Mouse (Mus musculus) mouse trophoblast stem cell (cell line): ENCODE results near the gene Ugt1a5.

Experiments used
- in situ Hi-C, 2 experiments: fragments of 300-500 bp; cut with MseI, MboI; formaldehyde crosslinking; loops; 2 replicates in 1 of 2; 3 replicates in 1 of 2; pipeline ENCODE4 v1.15.1; 2025

The Ugt1a5 gene

DNA sequence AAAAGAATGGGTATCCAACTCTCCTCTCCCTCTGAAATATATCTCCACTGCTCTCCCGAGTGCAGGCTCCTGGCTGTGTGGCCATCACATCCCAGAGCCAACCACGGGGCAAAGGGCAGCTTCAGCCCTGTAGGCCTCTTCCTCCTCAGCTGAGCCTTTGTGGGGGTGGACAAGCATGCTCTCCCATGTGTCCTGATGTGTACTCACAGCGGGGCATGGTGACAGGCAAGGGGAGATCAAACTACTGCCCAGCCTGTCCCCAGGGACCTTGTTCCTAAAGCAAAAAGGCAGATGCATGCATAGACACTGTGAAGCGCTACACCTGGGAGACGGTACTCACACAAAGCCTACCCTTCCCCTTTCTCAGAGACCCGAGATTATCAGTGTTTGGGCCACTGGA is 94.3 kb downstream of the Ugt1a5 start:
- in situ Hi-C loops = no loop called here

DNA sequence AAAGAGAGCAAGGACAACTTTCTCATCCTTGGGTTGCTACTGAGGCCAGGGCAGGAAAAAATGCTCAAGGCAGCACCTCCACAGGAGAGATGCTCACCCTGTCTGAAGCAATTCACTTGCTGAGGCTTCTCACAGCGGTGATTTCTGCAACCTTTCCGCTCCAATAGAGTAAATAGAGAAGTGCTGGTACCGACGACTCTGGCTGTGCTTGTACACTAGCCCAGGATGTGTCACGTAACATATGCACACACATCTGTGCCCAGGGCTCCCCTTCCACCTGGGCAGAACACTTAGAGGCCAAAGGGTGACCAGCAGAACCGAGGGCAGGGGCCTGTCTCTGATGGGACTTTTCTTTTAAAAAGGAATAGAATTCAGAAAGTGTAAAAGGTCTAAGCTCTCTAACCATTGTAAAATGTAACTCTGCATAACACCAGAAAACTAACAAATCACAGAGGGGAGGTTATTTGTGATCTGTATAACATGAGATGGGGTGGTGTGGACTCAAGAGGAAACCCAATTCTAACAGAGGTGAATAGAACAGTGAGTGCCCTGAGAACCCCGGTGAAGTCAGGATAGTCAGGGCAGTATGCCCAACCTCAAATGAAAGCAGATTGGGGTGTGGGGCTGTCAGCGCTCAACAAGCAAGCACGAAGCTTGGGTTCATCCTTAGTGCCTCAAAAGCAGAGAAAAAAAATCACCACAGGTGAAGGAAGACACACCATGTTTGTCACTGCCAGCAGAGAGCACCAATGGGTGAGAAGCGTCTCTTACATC is 95.0 kb downstream of the Ugt1a5 start:
- in situ Hi-C loops = no loop called here

DNA sequence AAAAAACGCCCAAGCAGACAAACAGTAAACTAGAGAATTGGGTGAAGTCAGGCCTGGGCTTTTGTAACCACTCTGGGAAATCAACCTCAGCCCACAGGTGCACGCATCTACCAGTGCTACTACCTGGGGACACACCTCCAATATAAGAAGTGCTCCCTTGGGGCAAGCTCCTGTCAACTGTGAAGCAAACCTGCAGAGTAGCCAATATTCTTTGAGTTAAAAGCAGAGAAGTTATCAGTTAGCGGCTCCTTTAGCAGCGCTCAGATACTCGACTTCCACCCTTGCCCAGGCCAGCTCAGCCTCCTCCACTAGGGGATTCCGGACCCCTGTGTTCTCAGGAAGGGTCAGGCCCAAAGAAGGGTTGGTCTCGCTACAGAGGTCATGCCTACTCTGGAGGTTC is 95.9 kb downstream of the Ugt1a5 start:
- in situ Hi-C loops = no loop called here

- in situ Hi-C loops = no loop called here
These were observed 96.4 kb downstream of the Ugt1a5 start for GRCm38 (mm10) chr1:88262255-88262654.

GRCm38 (mm10) chr1:88262961-88263360 is 97.1 kb downstream of the Ugt1a5 start:
- in situ Hi-C loops = no loop called here

DNA sequence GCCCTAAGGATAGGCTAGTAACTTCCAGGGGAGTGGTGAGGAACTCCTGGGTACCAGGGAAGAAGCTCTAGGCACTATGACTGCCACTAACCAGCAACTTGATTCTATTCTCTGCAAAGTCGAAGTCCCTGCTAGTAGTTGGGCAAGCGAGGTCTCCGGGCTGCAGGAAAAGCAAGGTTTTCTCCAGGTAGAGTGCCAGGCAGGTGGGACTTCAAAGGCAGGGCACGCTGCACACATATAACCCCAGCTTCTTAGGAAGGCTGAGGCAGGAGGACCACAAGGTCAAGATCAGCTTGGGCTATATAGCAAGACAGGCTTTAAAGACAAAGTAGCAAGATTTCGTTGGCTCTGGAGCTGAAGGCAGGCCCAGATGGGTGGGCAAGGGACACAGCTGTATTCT is 98.0 kb downstream of the Ugt1a5 start:
- in situ Hi-C loops = no loop called here

- in situ Hi-C loops = no loop called here
These were observed 98.5 kb downstream of the Ugt1a5 start for GRCm38 (mm10) chr1:88264237-88264868.

DNA sequence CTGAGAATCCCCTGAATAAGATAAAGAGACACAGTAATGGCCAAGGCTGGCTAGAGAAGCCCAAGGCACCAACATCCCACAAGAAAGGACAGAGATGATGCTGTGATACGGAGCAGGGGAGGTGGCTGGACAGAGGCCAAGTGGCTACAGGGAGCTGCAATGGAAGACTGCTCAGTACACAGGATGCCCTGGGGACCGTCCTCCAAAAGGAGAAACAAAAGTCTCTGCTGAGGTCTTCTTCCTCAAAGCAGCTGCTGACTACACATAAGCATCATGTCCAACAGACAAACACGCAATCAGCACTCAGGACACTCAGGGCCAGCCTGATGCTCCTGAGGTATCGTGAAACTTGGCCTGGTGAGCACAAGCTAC is 99.0 kb downstream of the Ugt1a5 start:
- in situ Hi-C loops = no loop called here

- in situ Hi-C loops = no loop called here
These were observed 100.3 kb downstream of the Ugt1a5 start for GRCm38 (mm10) chr1:88266123-88266522.

- in situ Hi-C loops = no loop called here
These were observed 101.7 kb downstream of the Ugt1a5 start for GRCm38 (mm10) chr1:88267489-88267888.

- in situ Hi-C loops = no loop called here
These were observed 102.3 kb downstream of the Ugt1a5 start for GRCm38 (mm10) chr1:88268070-88268469.
